Mouse (Mus musculus) kidney, embryonic 14.5 days (tissue): ENCODE measurements around the gene Dcp1a. TPM values are rescaled to one million over a fixed set of nuclear protein-coding genes. Genes with fewer than 3 reads are reported as not detected.

Experiments used
- ATAC-seq: fragments of 200-750 bp; cut with Nextera tagmentation; 2 replicates; pipeline ENCODE4 v1.8.0; 2017; ENCODE audit warnings: moderate number of reproducible peaks, mild to moderate bottlenecking, moderate TSS enrichment, moderate library complexity; ENCODE audit not compliant: low FRiP score, low TSS enrichment
- H3K27ac ChIP-seq: fragments of 300-500 bp; sonication (generic); 2 replicates; pipeline ENCODE4 v1.5.1; 2014; ENCODE audit warnings: low read depth, mild to moderate bottlenecking, low read length, moderate library complexity, mixed read lengths
- H3K27me3 ChIP-seq: fragments of 300-500 bp; sonication (generic); 2 replicates; pipeline ENCODE4 v1.6.1; 2014; ENCODE audit warnings: mild to moderate bottlenecking, low read length; ENCODE audit not compliant: control insufficient read depth, insufficient read depth
- H3K36me3 ChIP-seq: fragments of 300-500 bp; sonication (generic); 2 replicates; pipeline ENCODE4 v1.6.1; 2014; ENCODE audit warnings: low read length, mixed read lengths; ENCODE audit not compliant: control insufficient read depth, insufficient read depth
- H3K4me1 ChIP-seq: fragments of 300-500 bp; sonication (generic); 2 replicates; pipeline ENCODE4 v1.6.1; 2014; ENCODE audit warnings: low read length, mixed read lengths; ENCODE audit not compliant: control insufficient read depth, insufficient read depth
- H3K4me2 ChIP-seq: fragments of 300-500 bp; sonication (generic); replicated peaks from 2 replicates; pipeline ENCODE4 v1.6.1; 2014; ENCODE audit warnings: low read depth, mild to moderate bottlenecking, low read length
- H3K4me3 ChIP-seq: fragments of 300-500 bp; sonication (generic); 2 replicates; pipeline ENCODE4 v1.5.1; 2014; ENCODE audit warnings: mild to moderate bottlenecking, low read length
- H3K9ac ChIP-seq: fragments of 300-500 bp; sonication (generic); 2 replicates; pipeline ENCODE4 v1.6.1; 2014; ENCODE audit warnings: low read depth, mild to moderate bottlenecking, low read length, moderate library complexity
- H3K9me3 ChIP-seq: fragments of 300-500 bp; sonication (generic); 2 replicates; pipeline ENCODE4 v1.6.1; 2016; ENCODE audit warnings: low read length; ENCODE audit not compliant: control insufficient read depth
- WGBS: fragments of 180-500 bp; shearing (Covaris S2); extraction: QIAGEN DNeasy Blood & Tissue Kit; methylation state at CpG from one replicate; pipeline ENCODE4 v1.1.7; 2014; 5-methylcytosine and 5-hydroxymethylcytosine counted together
- polyA plus RNA-seq: library from polyadenylated mRNA; unstranded; fragments of >200 nt; fragmentation: Nextera tagmentation; extraction: Ambion mirVana; gene quantifications from 2 replicates; pipeline ENCODE4 v1.2.1, GENCODE M21; 2014

Dcp1a gene
- polyA plus RNA-seq, 1 experiment from 2014 or later = 31.1 TPM

DNA sequence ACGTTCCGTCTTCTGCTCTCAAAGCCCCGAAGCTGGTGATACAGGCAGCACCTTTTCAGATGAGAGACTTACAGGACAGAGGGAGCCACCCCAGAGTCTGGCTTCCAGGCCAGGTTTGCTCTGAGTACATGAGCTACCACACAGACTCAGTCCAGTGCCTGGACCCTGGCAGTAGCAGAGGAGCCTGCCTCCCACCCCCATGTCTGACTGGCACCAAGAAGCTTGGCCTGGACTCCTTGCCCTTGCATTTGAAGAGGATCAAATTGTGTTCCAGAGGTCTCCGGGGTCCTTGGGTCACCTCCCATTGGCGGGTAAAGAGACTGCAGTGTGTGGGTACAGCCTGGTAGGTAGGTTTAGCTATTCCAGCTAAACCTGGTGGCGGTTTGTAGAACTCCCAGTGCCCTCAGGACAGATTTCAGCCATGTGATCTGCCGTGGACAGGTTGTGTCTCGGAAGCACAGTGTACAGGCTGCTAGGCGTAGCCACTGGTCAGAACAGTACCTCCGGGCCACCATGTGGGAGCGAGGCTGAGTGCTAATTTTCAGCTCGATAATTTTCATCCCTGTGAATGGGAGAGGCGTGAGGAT is 81.6 kb downstream of the Dcp1a start:
- Histone ChIP-seq H3K27me3 (no peaks in the 10 kb centered on the region), H3K4me2 (no peak overlapping the region), H3K9me3 (no peaks in the 10 kb centered on the region), H3K9ac (no peak overlapping the region), H3K4me1 (peaks cover 3% of the 10 kb centered on the region; the same call in 1 of the 2 replicates), H3K4me3 (no peak overlapping the region), H3K27ac (0 out of 2 replicates have a peak overlapping the region, but pooled peaks have one; percentile 59), H3K36me3 (peaks cover 80% of the 10 kb centered on the region)
- WGBS = 90% methylated on average over 13 of the region's 13 CpGs
- no peak for ATAC-seq

DNA sequence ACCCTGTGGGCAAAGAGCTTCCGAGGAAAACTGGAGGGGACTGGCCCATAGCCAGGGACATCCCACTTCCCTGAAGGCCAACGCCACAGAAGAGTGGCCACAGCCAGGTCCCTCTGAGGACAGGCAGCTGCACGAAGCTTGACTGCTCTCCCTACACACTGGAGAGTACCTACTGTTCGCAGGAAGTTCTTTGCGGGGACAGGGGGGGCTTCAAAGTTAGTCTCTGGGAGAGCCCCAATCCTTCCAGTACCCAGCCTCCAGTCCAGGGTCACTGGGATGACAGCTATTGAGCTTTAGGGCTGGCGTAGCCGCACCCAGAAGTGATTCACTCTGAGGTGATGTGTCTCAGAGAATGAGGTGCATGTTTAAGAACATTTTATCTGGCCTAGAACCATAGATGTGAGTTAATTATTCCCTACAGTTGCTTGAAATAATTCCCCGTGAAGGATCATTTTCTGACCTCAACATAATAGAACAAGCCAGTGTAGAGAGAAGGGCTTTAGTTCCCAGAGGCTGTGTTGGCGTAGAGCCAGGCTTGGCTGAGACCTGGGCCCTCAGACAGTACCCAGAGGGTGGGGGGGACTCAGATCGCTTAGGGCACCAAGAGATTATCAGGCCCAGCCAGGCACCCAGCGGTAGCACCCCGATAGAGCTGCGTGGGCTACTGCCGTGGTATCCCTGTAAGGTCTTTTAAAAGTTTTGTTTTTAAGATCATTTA is 82.3 kb downstream of the Dcp1a start:
- Histone ChIP-seq H3K4me2 (no peak overlapping the region), H3K9me3 (no peaks in the 10 kb centered on the region), H3K4me1 (peaks cover 3% of the 10 kb centered on the region; the same call in 1 of the 2 replicates), H3K27me3 (no peaks in the 10 kb centered on the region), H3K36me3 (peaks cover 82% of the 10 kb centered on the region), H3K27ac (peak overlapping the region; percentile 59; the same call in 1 of the 2 replicates), H3K9ac (no peak overlapping the region), H3K4me3 (no peak overlapping the region)
- no peak; the same call in 1 of the 2 replicates for ATAC-seq
- WGBS = 87% methylated on average over 14 of the region's 14 CpGs

DNA sequence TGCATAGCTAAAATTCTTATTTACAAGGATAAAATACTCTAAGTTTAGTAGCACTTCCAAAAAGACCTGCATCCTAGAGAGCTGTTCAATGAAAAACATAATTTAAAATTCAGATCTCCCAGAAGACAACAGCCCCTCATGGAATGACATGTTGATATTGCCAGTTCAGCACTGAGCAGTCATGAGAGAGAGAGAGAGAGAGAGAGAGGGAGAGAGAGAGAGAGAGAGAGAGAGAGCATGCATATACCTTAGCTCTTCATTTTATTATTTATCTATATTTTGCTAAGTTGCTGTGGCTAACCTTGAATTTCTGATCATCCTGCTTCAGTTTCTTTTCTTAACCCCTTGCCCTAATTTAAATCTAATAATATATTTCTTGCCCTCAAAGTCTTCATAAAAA is 83.0 kb downstream of the Dcp1a start:
- Histone ChIP-seq H3K9ac (no peak overlapping the region), H3K4me2 (no peak overlapping the region), H3K36me3 (peaks cover 89% of the 10 kb centered on the region), H3K9me3 (no peaks in the 10 kb centered on the region), H3K4me1 (peaks cover 3% of the 10 kb centered on the region; the same call in 1 of the 2 replicates), H3K4me3 (no peak overlapping the region), H3K27me3 (no peaks in the 10 kb centered on the region), H3K27ac (no peak overlapping the region)
- no peak for ATAC-seq

DNA sequence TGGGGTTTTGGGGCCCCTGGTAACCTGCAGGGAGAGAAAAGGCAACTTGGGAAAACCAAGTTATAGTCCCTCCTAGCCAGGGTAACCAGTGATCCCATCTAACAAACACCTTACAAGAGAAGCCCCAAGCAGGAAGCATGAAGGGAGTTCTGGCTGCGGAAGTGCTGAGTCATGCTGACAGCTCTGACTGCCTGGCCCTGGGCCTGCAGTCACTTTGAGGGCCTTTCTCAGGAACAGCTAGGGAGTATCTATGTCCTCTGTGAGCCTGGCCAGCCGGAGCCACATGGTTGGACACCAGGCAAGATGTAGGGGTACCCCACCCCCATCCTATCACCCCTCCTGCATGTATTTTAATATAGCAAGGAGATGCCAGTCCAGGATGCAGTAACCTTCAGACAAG is 85.1 kb downstream of the Dcp1a start:
- Histone ChIP-seq H3K27ac (no peak overlapping the region), H3K36me3 (peaks cover 90% of the 10 kb centered on the region), H3K9ac (no peak overlapping the region), H3K9me3 (no peaks in the 10 kb centered on the region), H3K4me3 (no peak overlapping the region), H3K4me2 (no peak overlapping the region), H3K4me1 (no peaks in the 10 kb centered on the region), H3K27me3 (no peaks in the 10 kb centered on the region)
- 97% methylated on average over 2 of the region's 2 CpGs for WGBS
- ATAC-seq = no peak

DNA sequence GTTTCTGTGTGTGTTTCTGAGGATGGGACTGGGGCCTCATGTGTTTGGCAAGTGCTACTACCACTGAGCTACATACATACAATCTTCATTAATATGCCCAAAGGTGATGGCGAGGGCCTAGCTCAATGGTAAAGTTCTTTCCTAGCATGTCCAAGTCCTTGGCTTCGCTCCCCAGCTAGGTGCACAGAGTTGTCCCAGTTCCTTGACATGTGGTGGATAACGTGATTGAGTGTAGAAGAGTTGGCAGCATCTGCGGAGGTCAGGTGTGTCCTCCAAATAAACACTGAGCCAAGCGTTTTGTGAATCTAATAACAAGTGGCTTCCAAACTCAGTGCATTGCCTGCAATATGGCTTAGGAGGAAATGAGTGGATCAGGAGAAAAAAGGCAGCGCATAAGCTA is 87.0 kb downstream of the Dcp1a start:
- Histone ChIP-seq H3K27ac (no peak overlapping the region), H3K4me3 (no peak overlapping the region), H3K27me3 (no peaks in the 10 kb centered on the region), H3K36me3 (peaks cover 91% of the 10 kb centered on the region), H3K4me1 (no peaks in the 10 kb centered on the region), H3K4me2 (no peak overlapping the region), H3K9me3 (no peaks in the 10 kb centered on the region), H3K9ac (no peak overlapping the region)
- no peak for ATAC-seq
- WGBS = 93% methylated on average over 6 of the region's 6 CpGs

DNA sequence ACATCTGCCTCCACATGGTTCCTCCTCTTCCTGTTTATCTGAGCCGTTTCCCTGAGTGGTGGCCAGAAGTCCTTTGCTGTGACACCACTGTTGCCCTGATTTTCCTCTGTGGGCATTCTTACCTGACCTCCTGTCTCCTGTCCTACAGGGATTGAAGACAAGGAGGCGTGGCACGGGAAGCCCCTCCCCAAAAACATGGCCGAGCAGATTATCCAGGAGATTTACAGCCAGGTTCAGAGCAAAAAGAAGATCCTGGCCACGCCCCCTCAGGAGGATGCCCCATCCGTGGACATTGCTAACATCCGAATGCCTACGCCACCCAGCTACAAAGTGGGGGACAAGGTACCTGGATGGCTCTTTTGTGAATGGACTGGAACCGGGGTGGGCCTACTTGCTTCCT is 88.7 kb downstream of the Dcp1a start:
- Histone ChIP-seq H3K4me1 (no peaks in the 10 kb centered on the region), H3K27ac (no peak overlapping the region), H3K9ac (no peak overlapping the region), H3K27me3 (no peaks in the 10 kb centered on the region), H3K36me3 (peaks cover 100% of the 10 kb centered on the region), H3K4me2 (no peak overlapping the region), H3K4me3 (no peak overlapping the region), H3K9me3 (no peaks in the 10 kb centered on the region)
- 88% methylated on average over 9 of the region's 9 CpGs for WGBS
- no peak for ATAC-seq

DNA sequence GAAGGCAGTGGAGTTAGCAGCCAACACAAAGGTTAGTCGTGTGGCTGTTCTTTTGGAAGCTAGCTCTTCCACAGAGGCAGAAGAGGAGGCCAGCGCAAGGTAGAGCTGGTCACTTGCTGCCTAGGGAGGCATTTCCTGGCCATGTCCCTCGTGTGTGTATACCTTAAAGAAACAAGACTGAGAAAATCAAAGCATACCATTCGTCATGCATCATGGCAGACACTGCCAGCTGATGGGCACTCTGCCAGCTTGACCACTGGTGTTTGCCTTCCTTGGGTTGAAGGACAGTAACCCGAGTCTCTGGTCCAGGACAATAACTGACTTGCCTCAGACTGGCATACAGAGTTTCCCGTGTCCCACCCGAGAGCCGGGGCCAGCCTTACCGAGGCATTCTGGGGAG is 91.0 kb downstream of the Dcp1a start:
- H3K4me1 ChIP-seq = no peaks in the 10 kb centered on the region
- 83% methylated on average over 9 of the region's 9 CpGs for WGBS
- no peak for ATAC-seq
- peaks cover 95% of the 10 kb centered on the region for H3K36me3 ChIP-seq
- H3K4me3 ChIP-seq = no peak overlapping the region
- no peak overlapping the region for H3K4me2 ChIP-seq
- no peak overlapping the region for H3K9ac ChIP-seq
- H3K27me3 ChIP-seq = no peaks in the 10 kb centered on the region
- H3K27ac ChIP-seq = no peak overlapping the region
- H3K9me3 ChIP-seq = no peaks in the 10 kb centered on the region

DNA sequence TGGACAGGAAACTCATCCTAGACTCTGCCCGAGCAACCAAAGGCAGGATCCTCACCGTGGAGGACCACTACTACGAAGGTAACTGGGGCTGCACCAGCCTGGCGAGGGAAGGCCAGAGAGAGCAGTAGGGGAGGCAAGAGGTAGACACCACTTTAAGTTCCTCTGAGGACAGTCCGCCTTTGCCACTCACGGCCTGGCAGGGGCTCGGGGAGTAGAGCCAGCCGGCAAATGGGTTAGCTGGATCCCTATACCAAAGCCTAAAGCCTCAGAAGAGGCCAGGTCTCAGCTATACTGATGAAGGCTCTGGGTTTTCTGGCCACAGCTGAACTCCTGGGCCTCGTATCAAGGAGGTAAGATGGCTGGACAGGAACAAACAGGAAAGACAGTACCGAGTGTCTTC is 92.9 kb downstream of the Dcp1a start:
- Histone ChIP-seq H3K36me3 (peaks cover 82% of the 10 kb centered on the region), H3K4me3 (no peak overlapping the region), H3K4me2 (no peak overlapping the region), H3K27me3 (no peaks in the 10 kb centered on the region), H3K4me1 (peaks cover 10% of the 10 kb centered on the region), H3K9me3 (no peaks in the 10 kb centered on the region), H3K9ac (no peak overlapping the region), H3K27ac (no peak overlapping the region)
- 90% methylated on average over 10 of the region's 10 CpGs for WGBS
- no peak for ATAC-seq

DNA sequence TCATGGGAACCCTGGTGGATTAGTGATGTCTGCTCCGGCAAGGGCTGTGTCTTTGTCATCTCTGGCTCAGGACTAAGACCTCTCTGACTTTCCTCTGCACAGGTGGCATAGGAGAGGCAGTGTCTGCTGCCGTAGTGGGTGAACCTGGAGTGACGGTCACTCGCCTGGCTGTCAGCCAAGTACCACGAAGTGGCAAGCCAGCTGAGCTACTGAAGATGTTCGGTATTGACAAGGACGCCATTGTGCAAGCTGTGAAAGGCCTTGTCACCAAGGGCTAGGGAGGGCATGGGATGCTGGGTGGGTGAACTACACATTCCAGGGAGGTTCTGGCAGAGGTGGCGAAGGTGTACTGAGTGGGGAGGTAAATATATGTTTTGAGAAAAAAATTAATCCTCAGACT is 93.9 kb downstream of the Dcp1a start:
- Histone ChIP-seq H3K4me2 (no peak overlapping the region), H3K9me3 (no peaks in the 10 kb centered on the region), H3K27ac (no peak overlapping the region), H3K27me3 (no peaks in the 10 kb centered on the region), H3K4me1 (peaks cover 14% of the 10 kb centered on the region), H3K36me3 (peaks cover 73% of the 10 kb centered on the region), H3K4me3 (no peak overlapping the region), H3K9ac (no peak overlapping the region)
- 83% methylated on average over 8 of the region's 8 CpGs for WGBS
- ATAC-seq = no peak
